Comparison of ENCODE assay signal across 9 mouse cellular contexts in the genomic region with DNA sequence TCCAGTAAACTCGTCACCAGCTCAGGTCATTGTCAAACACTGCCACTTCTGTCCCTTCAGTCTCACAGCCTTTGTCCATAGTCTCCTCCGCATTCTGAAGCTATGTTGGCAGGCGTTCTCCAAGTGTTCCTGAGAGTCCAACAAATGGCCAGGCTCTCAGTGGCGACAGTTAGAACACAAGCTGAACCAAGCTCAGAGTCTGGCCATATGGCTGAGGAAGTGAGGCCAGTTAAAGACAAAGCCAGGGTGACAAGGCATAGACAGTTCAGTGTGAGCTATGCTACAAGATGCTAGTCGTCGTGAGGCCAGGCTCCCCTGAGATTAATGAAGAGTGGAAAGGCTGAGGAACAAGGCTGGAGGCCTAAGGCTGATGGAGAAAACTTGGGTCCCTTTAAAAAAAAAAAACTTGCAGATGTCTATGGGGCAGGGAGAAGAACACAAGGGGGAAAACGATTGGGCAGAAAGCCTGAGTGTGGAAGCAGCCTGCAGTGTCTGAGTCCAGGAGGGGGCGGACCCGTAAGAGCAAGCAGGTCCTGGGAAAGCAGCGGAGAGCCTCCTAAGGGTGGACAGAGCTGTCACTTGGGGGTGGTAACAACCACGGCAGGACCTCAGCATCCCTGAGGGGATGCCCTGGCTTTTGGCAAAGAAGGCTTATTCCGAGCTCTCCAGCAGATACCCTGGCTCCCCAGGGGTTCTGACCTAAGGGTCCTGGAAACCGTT. TPM values are rescaled to one million over a fixed set of nuclear protein-coding genes. Genes with fewer than 3 reads are reported as not detected.
DNase-seq lines count a peak whose midpoint lies in the region; ATAC-seq and TF ChIP-seq lines count a peak whose summit lies in the region.
"Had no signal": no experiment of that assay in that cellular context is flagged by ENCODE, and none has a peak within 500 bp of the region (broad histone marks: within the 10 kb centered on the region; RNA-seq: fewer than 3 reads in every experiment).

No protein-coding gene starts in this region.

- H3K36me3 ChIP-seq in heart, postnatal 0 days (replicated peaks; ENCODE audit: control insufficient read depth, insufficient read depth, low read length) = no peaks in the 10 kb centered on the region
- no peaks in the 10 kb centered on the region for H3K36me3 ChIP-seq in midbrain, embryonic 10.5 days

- H3K9ac ChIP-seq in heart, postnatal 0 days (replicated peaks; ENCODE audit: low read depth, low read length) = no peak overlapping the region

- H3K4me2 ChIP-seq in heart, postnatal 0 days (ENCODE audit: low read depth, low read length) = peak overlapping the region; percentile 36

- WGBS in heart, postnatal 0 days = 28% methylated on average over 13 of the region's 13 CpGs
- 25% methylated on average over 13 of the region's 13 CpGs for WGBS in midbrain, embryonic 10.5 days

- TF ChIP-seq EP300 in heart, postnatal 0 days (IDR thresholded peaks at IDR 0.05; ENCODE audit: low read depth) = no peak

- H3K4me1 ChIP-seq in heart, postnatal 0 days (ENCODE audit: control insufficient read depth, insufficient read depth) = peaks cover 11% of the 10 kb centered on the region; the same call in 1 of the 2 replicates
- H3K4me1 ChIP-seq in midbrain, embryonic 10.5 days = peaks cover 15% of the 10 kb centered on the region

- no peaks in the 10 kb centered on the region for H3K9me3 ChIP-seq in heart, postnatal 0 days (replicated peaks; ENCODE audit: control insufficient read depth, low read length)
- H3K9me3 ChIP-seq in midbrain, embryonic 10.5 days (replicated peaks) = no peaks in the 10 kb centered on the region

- peak overlapping the region; percentile 34 for H3K4me3 ChIP-seq in gastrocnemius, adult 2 months
- H3K4me3 ChIP-seq in heart, postnatal 0 days (ENCODE audit: low read depth, low read length) = no peak overlapping the region
- no peak overlapping the region for H3K4me3 ChIP-seq in midbrain, embryonic 10.5 days
- H3K4me3 ChIP-seq: myocyte had no signal

- intact Hi-C loops in gastrocnemius, adult 2 months (cut with DNase I) = loop anchor here (5.0 to 10.0 kb wide), 2 partner anchors 112 to 160 kb away; partner anchors contain the start of gene Sdc1
- intact Hi-C loops in gastrocnemius, postnatal 36 days (cut with DNase I) = loop anchor here (5.0 kb wide), 3 partner anchors 53 to 122 kb away; no protein-coding TSS in a partner anchor

- no peak for TF ChIP-seq CTCF in gastrocnemius, adult 2 months (IDR thresholded peaks at IDR 0.05)
- peak; percentile 7; the same call in 1 of the 2 replicates for TF ChIP-seq CTCF in heart, postnatal 0 days (IDR thresholded peaks at IDR 0.05; ENCODE audit: low read depth)

- H3K27ac ChIP-seq in gastrocnemius, adult 2 months = peak overlapping the region; percentile 64
- H3K27ac ChIP-seq in heart, postnatal 0 days (ENCODE audit: low read depth) = peak overlapping the region; percentile 54
- H3K27ac ChIP-seq in midbrain, embryonic 10.5 days (replicated peaks) = peak overlapping the region; percentile 52; the same call in 1 of the 2 replicates

- DNase-seq in gastrocnemius, adult 2 months = peak; percentile 43
- DNase-seq in gastrocnemius, postnatal 36 days = no peak
- peak; percentile 60 to 64 for DNase-seq in cerebellum, postnatal 10 days
- no peak for DNase-seq in heart, postnatal 0 days (ENCODE audit: low spot score)
- DNase-seq in midbrain, embryonic 10.5 days (ENCODE audit: low spot score) = no peak
- DNase-seq in left cerebral cortex, adult 8-10 months (ENCODE audit: low spot score in 2 of 2) = no peak
- DNase-seq in adrenal gland, adult 8-10 months = no peak
- no peak for DNase-seq in thymus, postnatal 14 days

- no peaks in the 10 kb centered on the region for H3K27me3 ChIP-seq in heart, postnatal 0 days (ENCODE audit: control insufficient read depth, insufficient read depth, low read length)
- peaks cover 14% of the 10 kb centered on the region; the same call in 1 of the 2 replicates for H3K27me3 ChIP-seq in midbrain, embryonic 10.5 days (ENCODE audit: low read depth, poor library complexity, severe bottlenecking)

- ATAC-seq in heart, postnatal 0 days (ENCODE audit: insufficient read depth, low read depth) = peak; percentile 39

RNA-seq across cellular contexts. Expression of gene Laptm4a, which starts 36.9 kb away (rescaled TPM):
- 100 to 1,000 TPM; 195 to 263 TPM for total RNA-seq in gastrocnemius, adult 2 months (2021)
- total RNA-seq in gastrocnemius, postnatal 36 days (2021) = 100 to 1,000 TPM; 214 to 221 TPM
- total RNA-seq in heart, postnatal 0 days (2014; rRNA removed; ENCODE audit: low replicate concordance) = 365 and 397 TPM in 2 replicates
- polyA plus RNA-seq in heart, postnatal 0 days (2015; fragmentation: Nextera tagmentation; extraction: Ambion mirVana) = 356 and 358 TPM in 2 replicates
- 144 and 174 TPM in 2 replicates for polyA plus RNA-seq in midbrain, embryonic 10.5 days (2016; fragmentation: Nextera tagmentation; extraction: Ambion mirVana)
- 100 to 1,000 TPM; 184 to 197 (median 194) TPM for total RNA-seq in left cerebral cortex, adult 8-10 months (2022)
- 100 to 1,000 TPM; 509 to 681 (median 626) TPM for total RNA-seq in adrenal gland, adult 8-10 months (2022)

Comparison
In these comparisons a context has a peak if more than half of its experiments do, and no peak if none do; other contexts are left out.
1. DNase-seq: peak in gastrocnemius, adult 2 months (single experiment) and cerebellum, postnatal 10 days (2 of 2); none in gastrocnemius, postnatal 36 days (0 of 2), heart, postnatal 0 days (single experiment), midbrain, embryonic 10.5 days (single experiment), left cerebral cortex, adult 8-10 months (0 of 2), adrenal gland, adult 8-10 months (single experiment) and thymus, postnatal 14 days (single experiment).
2. Peak in every context shown above with its lines, with median percentiles within 50 percentile points of each other: H3K27ac ChIP-seq.